Mouse (Mus musculus): Measurements from ENCODE around the gene Tgds.

DNA sequence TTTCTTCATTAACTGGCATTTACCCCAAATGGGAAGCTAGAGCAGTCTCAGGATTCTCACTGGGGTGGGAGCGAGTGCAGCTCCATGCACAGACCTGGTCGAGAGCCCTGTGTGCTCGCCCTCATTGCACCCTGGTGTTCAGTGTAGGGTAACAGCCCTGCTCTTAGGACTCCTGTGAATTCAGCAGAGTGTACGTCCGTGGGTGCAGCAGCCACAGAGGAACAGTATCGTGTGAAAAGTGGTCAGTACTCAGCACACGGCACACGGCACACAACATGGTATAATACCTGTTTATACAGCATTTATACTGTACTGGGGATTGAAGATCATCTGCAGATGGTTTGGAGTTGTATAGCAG lies 19.7 kb upstream of the Tgds start:
- TF ChIP-seq CTCF (IDR thresholded peaks at IDR 0.05; ENCODE audit: borderline replicate concordance, extremely low read depth, insufficient read depth, insufficient read length) (no peak), POLR2A (IDR thresholded peaks at IDR 0.05; ENCODE audit: borderline replicate concordance, extremely low read depth, insufficient read depth, insufficient read length, poor library complexity, severe bottlenecking) (no peak)
